Mouse (Mus musculus): Measurements from ENCODE around the gene Bglap3. TPM values are rescaled to one million over a fixed set of nuclear protein-coding genes. Genes with fewer than 3 reads are reported as not detected.

Bglap3 gene
- polyA plus RNA-seq, 1 experiment, result 0.51 TPM

- H3K79me2 ChIP-seq (ENCODE audit: control insufficient read depth, insufficient read depth), result peaks cover 61% of the 10 kb centered on the region
- H3K36me3 ChIP-seq (ENCODE audit: control insufficient read depth, insufficient read depth), result peaks cover 16% of the 10 kb centered on the region
- TF ChIP-seq FOSL1 (IDR thresholded peaks at IDR 0.05; ENCODE audit: insufficient read depth, low read length, poor library complexity, severe bottlenecking) (no peak), MYOD1 (IDR thresholded peaks at IDR 0.05; ENCODE audit: control insufficient read depth, insufficient read length, low read depth) (no peak), USF1 (IDR thresholded peaks at IDR 0.05; ENCODE audit: low read depth) (no peak), CEBPB (IDR thresholded peaks at IDR 0.05; ENCODE audit: low read depth) (no peak), MYOG (IDR thresholded peaks at IDR 0.05; ENCODE audit: control insufficient read depth, extremely low read depth, insufficient read length) (no peak), CTCF (IDR thresholded peaks at IDR 0.05; ENCODE audit: control insufficient read depth, insufficient read depth, insufficient read length) (no peak)
- peaks cover 21% of the 10 kb centered on the region for H3K79me3 ChIP-seq (ENCODE audit: low read depth)
- H3K4me3 ChIP-seq (ENCODE audit: insufficient read depth, poor library complexity, severe bottlenecking), result no peak overlapping the region
- H3ac ChIP-seq (ENCODE audit: control insufficient read depth, insufficient read length, low read depth), result no peak overlapping the region
- H3K27me3 ChIP-seq (ENCODE audit: control insufficient read depth, insufficient read depth, insufficient read length), result no peaks in the 10 kb centered on the region
Measured at GRCm38 (mm10) chr3:88403522-88404230, 31.1 kb upstream of the Bglap3 start.

GRCm38 (mm10) chr3:88398666-88399065, 26.1 kb upstream of the Bglap3 start:
- H3K36me3 ChIP-seq (ENCODE audit: control insufficient read depth, insufficient read depth), result peaks cover 17% of the 10 kb centered on the region
- no peaks in the 10 kb centered on the region for H3K27me3 ChIP-seq (ENCODE audit: control insufficient read depth, insufficient read depth, insufficient read length)
- TF ChIP-seq MAX (IDR thresholded peaks at IDR 0.05) (no peak), CTCF (IDR thresholded peaks at IDR 0.05; ENCODE audit: control insufficient read depth, insufficient read depth, insufficient read length) (no peak), MYOG (IDR thresholded peaks at IDR 0.05; ENCODE audit: control insufficient read depth, extremely low read depth, insufficient read length) (no peak), USF1 (IDR thresholded peaks at IDR 0.05; ENCODE audit: low read depth) (no peak), MYOD1 (IDR thresholded peaks at IDR 0.05; ENCODE audit: control insufficient read depth, insufficient read length, low read depth) (no peak), FOSL1 (IDR thresholded peaks at IDR 0.05; ENCODE audit: insufficient read depth, low read length, poor library complexity, severe bottlenecking) (no peak), CEBPB (IDR thresholded peaks at IDR 0.05; ENCODE audit: low read depth) (no peak)
- no peak overlapping the region for H3ac ChIP-seq (ENCODE audit: control insufficient read depth, insufficient read length, low read depth)
- H3K79me2 ChIP-seq (ENCODE audit: control insufficient read depth, insufficient read depth), result peaks cover 12% of the 10 kb centered on the region
- no peak overlapping the region for H3K4me3 ChIP-seq (ENCODE audit: insufficient read depth, poor library complexity, severe bottlenecking)
- peaks cover 5% of the 10 kb centered on the region for H3K79me3 ChIP-seq (ENCODE audit: low read depth)

GRCm38 (mm10) chr3:88395742-88396141, 23.2 kb upstream of the Bglap3 start:
- Histone ChIP-seq H3ac (ENCODE audit: control insufficient read depth, insufficient read length, low read depth) (no peak overlapping the region), H3K79me3 (ENCODE audit: low read depth) (peaks cover 2% of the 10 kb centered on the region), H3K79me2 (ENCODE audit: control insufficient read depth, insufficient read depth) (peaks cover 8% of the 10 kb centered on the region), H3K36me3 (ENCODE audit: control insufficient read depth, insufficient read depth) (peaks cover 10% of the 10 kb centered on the region), H3K4me3 (ENCODE audit: insufficient read depth, poor library complexity, severe bottlenecking) (no peak overlapping the region), H3K27me3 (ENCODE audit: control insufficient read depth, insufficient read depth, insufficient read length) (no peaks in the 10 kb centered on the region)
- TF ChIP-seq MYOD1 (IDR thresholded peaks at IDR 0.05; ENCODE audit: control insufficient read depth, insufficient read length, low read depth) (no peak), MYOG (IDR thresholded peaks at IDR 0.05; ENCODE audit: control insufficient read depth, extremely low read depth, insufficient read length) (no peak), FOSL1 (IDR thresholded peaks at IDR 0.05; ENCODE audit: insufficient read depth, low read length, poor library complexity, severe bottlenecking) (no peak), CEBPB (IDR thresholded peaks at IDR 0.05; ENCODE audit: low read depth) (no peak)

- Histone ChIP-seq H3K36me3 (ENCODE audit: control insufficient read depth, insufficient read depth) (peaks cover 10% of the 10 kb centered on the region), H3K4me3 (ENCODE audit: insufficient read depth, poor library complexity, severe bottlenecking) (no peak overlapping the region), H3K27me3 (ENCODE audit: control insufficient read depth, insufficient read depth, insufficient read length) (no peaks in the 10 kb centered on the region), H3K79me3 (ENCODE audit: low read depth) (peaks cover 2% of the 10 kb centered on the region), H3ac (ENCODE audit: control insufficient read depth, insufficient read length, low read depth) (no peak overlapping the region), H3K79me2 (ENCODE audit: control insufficient read depth, insufficient read depth) (peaks cover 8% of the 10 kb centered on the region)
- TF ChIP-seq FOSL1 (IDR thresholded peaks at IDR 0.05; ENCODE audit: insufficient read depth, low read length, poor library complexity, severe bottlenecking) (no peak), USF1 (IDR thresholded peaks at IDR 0.05; ENCODE audit: low read depth) (no peak), MYOG (IDR thresholded peaks at IDR 0.05; ENCODE audit: control insufficient read depth, extremely low read depth, insufficient read length) (no peak), MYOD1 (IDR thresholded peaks at IDR 0.05; ENCODE audit: control insufficient read depth, insufficient read length, low read depth) (no peak), CTCF (IDR thresholded peaks at IDR 0.05; ENCODE audit: control insufficient read depth, insufficient read depth, insufficient read length) (no peak), CEBPB (IDR thresholded peaks at IDR 0.05; ENCODE audit: low read depth) (no peak), MAX (IDR thresholded peaks at IDR 0.05) (no peak)
Measured at GRCm38 (mm10) chr3:88395288-88395687, 22.7 kb upstream of the Bglap3 start.

GRCm38 (mm10) chr3:88393776-88394375, 21.3 kb upstream of the Bglap3 start:
- Histone ChIP-seq H3K79me3 (ENCODE audit: low read depth) (peaks cover 2% of the 10 kb centered on the region), H3K4me3 (ENCODE audit: insufficient read depth, poor library complexity, severe bottlenecking) (no peak overlapping the region), H3ac (ENCODE audit: control insufficient read depth, insufficient read length, low read depth) (no peak overlapping the region), H3K79me2 (ENCODE audit: control insufficient read depth, insufficient read depth) (no peaks in the 10 kb centered on the region), H3K27me3 (ENCODE audit: control insufficient read depth, insufficient read depth, insufficient read length) (no peaks in the 10 kb centered on the region), H3K36me3 (ENCODE audit: control insufficient read depth, insufficient read depth) (peaks cover 5% of the 10 kb centered on the region)
- TF ChIP-seq MAX (IDR thresholded peaks at IDR 0.05), result no peak
- no peak for TF ChIP-seq USF1 (IDR thresholded peaks at IDR 0.05; ENCODE audit: low read depth)
- TF ChIP-seq CTCF (IDR thresholded peaks at IDR 0.05; ENCODE audit: control insufficient read depth, insufficient read depth, insufficient read length), result no peak
- no peak for TF ChIP-seq FOSL1 (IDR thresholded peaks at IDR 0.05; ENCODE audit: insufficient read depth, low read length, poor library complexity, severe bottlenecking)
- no peak for TF ChIP-seq MYOD1 (IDR thresholded peaks at IDR 0.05; ENCODE audit: control insufficient read depth, insufficient read length, low read depth)
- no peak for TF ChIP-seq CEBPB (IDR thresholded peaks at IDR 0.05; ENCODE audit: low read depth)
- TF ChIP-seq MYOG (IDR thresholded peaks at IDR 0.05; ENCODE audit: control insufficient read depth, extremely low read depth, insufficient read length), result no peak

Data from C2C12 (cell line).